Mouse (Mus musculus): ENCODE results near the gene Zfp938.

Gene Zfp938

DNA sequence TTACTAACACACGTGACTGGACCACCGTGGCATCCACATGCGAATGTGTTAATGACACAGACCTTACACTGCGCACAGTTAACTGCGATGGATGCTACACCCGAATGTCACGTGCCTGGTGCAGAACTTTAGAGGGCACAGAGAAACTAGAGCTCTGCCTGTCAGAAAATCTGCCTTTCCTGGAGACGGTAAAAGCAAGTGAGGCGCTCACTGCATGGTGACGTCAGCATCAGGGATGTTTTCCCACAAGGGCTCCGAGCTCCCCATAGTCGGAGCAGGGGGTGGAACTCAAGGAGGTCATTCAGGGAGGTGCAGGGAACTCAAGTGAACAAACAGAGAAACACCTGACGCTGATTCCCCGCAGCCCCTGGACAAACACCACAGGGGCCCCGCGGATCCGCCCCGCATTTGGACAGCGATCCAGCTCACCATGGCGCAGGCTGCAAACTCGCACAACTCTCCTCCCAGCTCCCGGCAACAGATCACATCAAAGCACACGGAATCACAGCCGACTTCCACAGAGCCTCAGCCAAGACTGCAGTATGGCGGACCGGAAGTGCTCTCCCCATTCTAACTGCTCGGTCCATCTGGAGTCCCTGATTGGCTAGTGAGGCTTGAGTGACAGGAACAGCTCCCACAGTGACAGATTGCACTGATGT, at the start of gene Zfp938:
TSS of gene Zfp938 (minus strand) at position 539 of the 659 bp plus-strand sequence.
- peak; percentile 75 for DNase-seq (ENCODE audit: extremely low spot score)

DNA sequence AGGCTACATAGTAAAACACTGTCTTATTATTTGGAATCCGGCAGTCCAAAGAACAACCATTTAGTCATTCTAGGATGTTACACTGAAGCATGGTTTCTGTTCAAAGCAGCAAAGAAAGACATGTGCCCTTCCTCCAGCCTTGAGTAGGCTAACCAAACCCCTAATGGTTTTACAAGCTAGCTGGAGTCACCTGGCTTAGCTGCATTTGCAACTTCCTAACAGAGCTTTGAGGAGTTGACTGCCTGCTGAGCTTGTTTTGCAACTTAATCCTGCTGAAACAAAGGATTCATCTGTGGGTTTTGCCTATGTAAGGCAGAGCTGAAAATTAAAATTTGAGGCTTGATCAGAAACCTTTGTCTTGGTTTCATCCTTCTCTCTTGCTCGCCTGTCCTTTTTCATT, 16.3 kb upstream of the Zfp938 start:
- no peak for DNase-seq (ENCODE audit: extremely low spot score)

DNA sequence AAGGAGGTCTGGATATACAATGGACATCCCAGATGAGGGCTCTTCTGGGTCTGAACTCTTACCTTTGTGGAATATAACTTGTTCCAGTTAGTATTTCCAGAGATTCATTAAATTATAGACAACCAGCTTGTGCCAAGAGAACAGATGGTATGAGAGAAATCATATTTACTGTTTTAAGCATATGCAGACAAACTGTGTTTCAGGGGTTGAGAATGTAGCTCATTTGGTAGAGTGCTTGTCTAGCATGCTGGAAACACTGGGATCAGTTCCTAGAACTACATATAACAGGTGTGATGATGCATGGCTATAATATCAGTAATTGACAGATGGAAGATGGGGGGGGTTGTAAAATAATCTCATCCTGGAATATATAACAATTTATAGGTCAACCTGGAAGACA, 3.9 kb upstream of the Zfp938 start:
- no peak for DNase-seq (ENCODE audit: extremely low spot score)

DNA sequence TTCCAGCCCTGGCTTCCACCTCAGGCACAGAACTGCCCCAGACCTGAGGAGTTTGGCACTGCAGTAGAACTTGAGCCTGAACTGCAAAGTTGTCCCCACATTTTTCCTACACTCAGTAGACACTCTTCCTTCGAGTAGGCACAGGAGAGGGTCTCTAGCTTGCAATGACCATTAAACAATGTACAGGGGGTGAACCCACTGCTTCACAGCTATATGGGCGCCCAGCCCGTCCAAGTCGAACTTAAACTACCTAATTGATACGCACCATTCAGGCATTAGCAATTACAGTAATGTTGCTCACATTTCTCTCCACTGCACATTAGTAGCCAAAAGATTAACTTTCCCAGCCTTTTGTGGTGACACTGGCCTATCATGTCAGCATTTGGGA, 315 bp upstream of the Zfp938 start:
- DNase-seq (ENCODE audit: extremely low spot score): no peak

DNA sequence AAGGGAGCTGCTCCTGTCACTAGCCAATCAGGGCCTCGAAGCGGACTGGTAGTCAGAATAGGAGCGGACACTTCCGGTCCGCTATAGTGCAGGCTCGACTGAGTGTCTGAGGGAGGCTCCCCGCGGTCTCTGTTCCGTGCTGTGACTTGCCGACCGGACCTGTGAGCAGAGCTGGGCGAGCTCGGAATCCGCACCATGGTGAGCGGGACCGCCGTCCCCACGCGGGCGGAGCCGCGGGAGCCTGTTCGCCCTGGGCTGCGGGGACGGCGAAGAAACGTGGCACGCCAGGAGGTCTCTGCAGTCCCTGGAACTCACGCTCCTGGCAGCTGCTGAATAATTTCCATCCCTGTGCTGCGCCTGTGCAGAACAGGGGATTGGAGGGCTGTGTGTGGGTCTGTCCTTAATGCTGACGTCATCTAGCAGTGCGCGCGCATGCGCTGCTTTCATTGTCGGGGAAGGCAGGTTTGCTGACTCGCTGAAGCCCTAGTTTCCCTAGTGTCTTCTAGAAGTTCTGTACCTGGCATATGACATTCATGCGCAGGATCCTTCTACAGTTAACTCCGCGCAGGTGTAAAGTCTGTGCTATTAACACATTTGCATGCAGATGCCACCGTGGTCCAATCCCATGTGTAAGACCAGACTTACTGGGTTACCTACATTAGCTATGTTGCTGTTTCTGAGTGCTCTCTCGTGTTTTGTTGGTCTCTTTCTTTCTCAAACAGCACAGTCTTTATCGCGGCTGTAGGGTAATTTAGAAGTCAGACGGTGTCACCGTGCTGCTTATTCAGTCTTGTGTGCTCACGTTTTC, 62.6 kb downstream of the Zfp938 start:
- DNase-seq (ENCODE audit: extremely low spot score): peak; percentile 88

Data from embryo, embryonic 9.5 days (tissue).